Mouse (Mus musculus) gastrocnemius, adult 2 months (tissue): ENCODE measurements around the gene Piezo1. TPM values are rescaled to one million over a fixed set of nuclear protein-coding genes. Genes with fewer than 3 reads are reported as not detected.

Experiments used
- DNase-seq: peaks from one replicate; pipeline ENCODE4 v3.0.0; 2022
- H3K27ac ChIP-seq: fragments of 200-600 bp; 2 replicates; pipeline ENCODE4 v1.8.1; 2022; ENCODE audit warnings: mild to moderate bottlenecking
- H3K4me3 ChIP-seq: fragments of 200-600 bp; 2 replicates; pipeline ENCODE4 v1.8.1; 2022; ENCODE audit warnings: mild to moderate bottlenecking, moderate library complexity
- CTCF ChIP-seq: fragments of 200-600 bp; IDR thresholded peaks from 2 replicates; pipeline ENCODE4 v1.8.1; 2022; ENCODE audit warnings: antibody characterized with exemption, mild to moderate bottlenecking, moderate library complexity
- intact Hi-C: fragments of 180-260 bp; cut with DNase I; formaldehyde crosslinking; loops from one replicate; pipeline ENCODE4 v1.15.1; 2025
- total RNA-seq, 2 experiments: library from RNA; stranded (reverse); gene quantifications; 2 replicates each; pipeline ENCODE4 v1.2.3; 2021

Piezo1 gene
- total RNA-seq, 2 experiments from 2014 or later = 11.3 to 25.5 TPM

- TF ChIP-seq CTCF = no peak
- Histone ChIP-seq H3K27ac (no peak overlapping the region), H3K4me3 (no peak overlapping the region)
- intact Hi-C loops = no loop called here
- DNase-seq = no peak
Observed at GRCm38 (mm10) chr8:122469407-122469806, 81.7 kb downstream of the Piezo1 start.

- no peak overlapping the region for H3K27ac ChIP-seq
- TF ChIP-seq CTCF = no peak
- intact Hi-C loops = no loop called here
- no peak overlapping the region for H3K4me3 ChIP-seq
- no peak for DNase-seq
Observed at GRCm38 (mm10) chr8:122467816-122468215, 83.3 kb downstream of the Piezo1 start.

GRCm38 (mm10) chr8:122464985-122465384 is 86.1 kb downstream of the Piezo1 start:
- Histone ChIP-seq H3K4me3 (no peak overlapping the region), H3K27ac (no peak overlapping the region)
- no peak for DNase-seq
- TF ChIP-seq CTCF = no peak
- intact Hi-C loops = no loop called here

DNA sequence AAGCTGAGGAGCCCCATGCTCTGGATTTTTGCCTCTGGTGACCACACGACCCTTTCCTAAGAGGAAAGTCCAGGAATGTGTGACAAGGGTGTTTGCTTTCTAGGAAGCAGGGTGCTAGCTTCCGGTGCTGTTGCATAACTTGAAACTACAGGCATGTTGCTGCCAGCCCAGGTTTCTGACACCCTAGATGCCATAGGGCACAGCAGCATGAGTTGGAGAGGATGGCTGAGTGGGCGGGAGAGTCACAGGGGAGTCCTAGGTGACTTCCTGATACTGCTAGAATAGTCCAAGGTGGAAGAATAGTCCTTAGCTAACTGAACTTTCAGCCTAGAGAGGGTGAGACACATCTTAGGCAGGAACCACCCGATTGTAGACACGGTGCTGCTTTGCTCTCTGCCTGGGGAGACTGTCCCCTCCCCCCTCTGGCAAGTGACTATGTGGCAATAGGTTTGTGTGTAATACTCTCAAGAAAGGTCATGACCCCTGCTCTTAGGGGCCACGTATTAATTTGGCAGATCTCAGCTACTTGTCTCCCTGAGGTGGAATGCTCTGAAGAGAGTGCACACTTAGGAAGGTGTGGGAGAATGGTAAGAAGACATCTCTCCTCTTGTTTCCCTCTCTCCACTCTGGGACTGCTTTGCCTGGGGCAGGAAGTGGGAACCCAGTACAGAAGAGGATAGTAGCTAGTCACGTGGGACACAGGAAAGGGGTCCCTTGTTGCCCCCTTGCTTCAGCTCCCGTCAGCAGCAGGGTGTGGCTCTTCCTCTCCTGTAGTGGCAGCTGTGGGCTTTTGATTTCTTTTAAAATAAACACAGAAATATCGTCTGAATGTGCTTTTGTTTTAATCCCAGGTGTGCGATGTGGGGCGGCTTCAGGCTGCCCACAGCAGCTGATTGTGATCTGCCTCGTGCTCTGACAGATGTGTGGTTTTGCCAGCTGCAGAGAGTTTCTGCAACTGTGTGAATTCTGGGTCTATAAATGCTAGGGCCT is 87.2 kb downstream of the Piezo1 start:
- TF ChIP-seq CTCF = no peak
- Histone ChIP-seq H3K4me3 (no peak overlapping the region), H3K27ac (no peak overlapping the region)
- DNase-seq = no peak
- intact Hi-C loops = no loop called here

- DNase-seq = no peak
- intact Hi-C loops = no loop called here
- H3K27ac ChIP-seq = no peak overlapping the region
- TF ChIP-seq CTCF = no peak
- H3K4me3 ChIP-seq = no peak overlapping the region
Observed at GRCm38 (mm10) chr8:122462510-122462909, 88.6 kb downstream of the Piezo1 start.

DNA sequence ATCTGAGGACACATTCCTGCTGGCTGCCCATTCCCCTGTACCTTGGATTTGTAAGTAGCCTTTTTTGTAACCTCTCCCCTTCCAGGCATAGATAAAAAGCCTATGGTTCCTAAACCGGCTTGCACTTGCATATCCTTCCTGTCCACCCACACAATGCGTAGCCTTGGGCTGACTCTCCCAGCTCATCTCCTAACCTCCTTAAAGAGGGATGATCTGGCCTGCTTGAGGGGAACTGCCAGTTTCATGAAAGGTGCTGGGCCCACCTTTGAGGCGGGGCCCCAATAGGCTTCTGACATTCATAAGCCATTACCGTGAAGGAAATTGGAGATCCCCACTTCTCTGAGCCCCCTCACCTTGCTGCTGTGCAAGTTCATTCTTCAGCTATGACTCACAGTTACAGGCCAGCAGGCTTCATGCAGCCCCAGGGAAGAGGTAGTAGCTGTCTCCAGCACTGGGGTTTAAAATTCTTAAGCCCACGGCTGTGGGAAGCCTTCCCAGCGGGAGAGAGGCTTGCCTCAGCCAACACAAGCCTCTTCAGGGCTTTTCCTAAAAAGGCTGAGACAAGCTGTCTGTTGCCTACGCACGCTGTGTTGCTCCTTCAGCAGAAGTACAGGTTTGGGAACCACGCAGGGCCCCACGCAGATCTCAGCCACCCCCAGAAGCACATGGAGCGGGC is 89.5 kb downstream of the Piezo1 start:
- TF ChIP-seq CTCF = no peak
- Histone ChIP-seq H3K4me3 (no peak overlapping the region), H3K27ac (peak overlapping the region; percentile 89)
- intact Hi-C loops = no loop called here
- no peak for DNase-seq

DNA sequence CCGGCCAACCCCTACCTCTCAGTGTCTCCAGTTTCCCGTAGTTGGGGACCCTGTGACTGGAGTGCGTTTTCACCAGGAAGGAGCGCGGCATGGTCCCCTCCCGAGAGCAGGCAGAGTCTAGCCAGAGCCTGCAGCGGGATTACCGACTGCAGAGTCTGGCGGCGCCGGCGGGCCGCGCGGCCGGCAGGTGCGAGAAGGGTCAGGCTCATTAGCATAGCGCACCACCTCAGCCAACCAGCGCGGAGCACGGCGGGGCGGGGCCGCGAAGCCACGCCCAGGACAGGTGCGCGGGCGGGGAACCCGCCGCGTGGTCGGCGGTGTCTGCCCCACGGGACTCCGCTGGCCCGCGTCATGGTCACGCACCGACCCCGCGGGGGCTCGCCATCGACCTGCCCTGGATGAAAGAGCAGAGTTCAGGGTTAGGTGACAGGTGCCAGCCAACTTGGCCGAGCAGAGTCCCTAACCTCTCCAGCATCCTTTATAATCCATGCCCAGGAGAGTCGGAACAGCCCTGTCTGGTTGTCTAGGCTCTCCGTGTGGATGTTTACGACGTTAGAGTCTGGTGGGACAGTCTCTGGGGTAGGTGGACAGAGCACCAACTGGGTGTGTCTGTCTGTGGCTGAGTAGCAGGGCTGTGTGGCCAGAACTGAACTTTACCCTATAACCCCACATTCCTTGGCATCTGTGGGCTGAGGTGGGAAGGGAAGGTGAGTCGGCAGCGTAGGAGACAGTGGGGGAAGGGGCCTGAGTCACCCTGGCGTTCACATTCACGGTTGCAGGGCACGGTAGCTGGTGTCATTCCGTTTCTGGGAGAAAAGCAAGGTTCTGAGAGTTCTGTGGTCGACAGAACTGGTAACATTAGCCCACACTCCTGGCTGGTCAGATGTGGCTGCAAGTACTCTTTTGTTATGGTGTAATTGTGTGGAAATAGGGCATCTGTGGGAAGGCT is 90.3 kb downstream of the Piezo1 start, which contains the start of gene Snai3:
Gene Snai3, minus strand, starts transcription at position 210 of the 949 bp plus-strand sequence.
- peak; percentile 89 for DNase-seq
- peak within 1 kb of the TSS; percentile 89 for H3K27ac ChIP-seq
- H3K4me3 ChIP-seq = peak within 1 kb of the TSS; percentile 72
- intact Hi-C loops = no loop called here
- no peak for TF ChIP-seq CTCF

DNA sequence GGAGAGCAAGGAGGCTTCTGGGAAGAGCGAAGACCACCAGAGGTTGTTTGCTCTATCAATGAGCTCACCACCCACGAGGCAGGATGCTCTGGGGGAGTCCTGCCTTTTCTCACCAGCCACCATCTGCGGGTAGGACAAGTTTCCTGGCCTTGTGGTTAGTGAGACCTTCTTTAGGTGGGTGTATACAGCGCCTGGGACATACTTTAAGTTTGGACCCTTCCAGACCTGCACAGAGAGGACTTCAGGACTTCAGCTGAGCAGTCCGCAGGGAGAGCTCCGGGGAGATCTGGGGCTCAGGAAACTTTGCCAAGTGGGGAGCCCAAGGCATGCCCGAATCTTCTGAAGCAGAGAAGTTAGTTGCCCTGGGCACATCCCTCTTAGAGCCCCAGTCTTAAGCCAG is 91.1 kb downstream of the Piezo1 start:
- peak overlapping the region; percentile 72 for H3K4me3 ChIP-seq
- intact Hi-C loops = no loop called here
- no peak for DNase-seq
- peak overlapping the region; percentile 89 for H3K27ac ChIP-seq
- TF ChIP-seq CTCF = no peak

- peak; percentile 51 for TF ChIP-seq CTCF
- DNase-seq = peak; percentile 44
- H3K27ac ChIP-seq = peak overlapping the region; percentile 89
- intact Hi-C loops = no loop called here
- H3K4me3 ChIP-seq = peak overlapping the region; percentile 72
Observed at GRCm38 (mm10) chr8:122459218-122459900, 91.8 kb downstream of the Piezo1 start.

DNA sequence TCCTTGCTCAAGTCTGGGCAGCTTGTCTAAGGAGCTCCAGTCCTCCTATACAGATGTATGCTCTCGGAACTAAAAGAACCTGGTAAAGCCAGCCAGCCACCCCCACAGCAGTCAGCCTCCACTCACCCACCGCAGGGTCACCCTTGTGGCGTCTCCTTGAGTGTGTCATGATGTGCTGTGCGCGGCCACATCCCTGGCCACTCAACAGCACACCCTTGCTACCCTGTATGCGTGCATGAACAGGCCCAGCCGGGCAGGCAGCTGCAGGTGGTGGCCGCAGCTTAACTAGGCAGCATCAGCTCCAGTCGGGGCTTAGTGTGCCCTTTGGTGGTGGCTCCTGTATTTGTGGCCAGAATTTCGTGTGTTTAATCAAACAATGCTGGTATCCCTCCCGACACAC is 94.0 kb downstream of the Piezo1 start:
- H3K27ac ChIP-seq = no peak overlapping the region
- no peak for DNase-seq
- intact Hi-C loops = no loop called here
- no peak for TF ChIP-seq CTCF
- H3K4me3 ChIP-seq = no peak overlapping the region

- Histone ChIP-seq H3K27ac (no peak overlapping the region), H3K4me3 (no peak overlapping the region)
- DNase-seq = no peak
- TF ChIP-seq CTCF = no peak
- intact Hi-C loops = no loop called here
Observed at GRCm38 (mm10) chr8:122454409-122454808, 96.7 kb downstream of the Piezo1 start.

- TF ChIP-seq CTCF = no peak
- DNase-seq = peak; percentile 76
- no peak overlapping the region for H3K4me3 ChIP-seq
- intact Hi-C loops = no loop called here
- peak overlapping the region; percentile 90 for H3K27ac ChIP-seq
Observed at GRCm38 (mm10) chr8:122452154-122452553, 99.0 kb downstream of the Piezo1 start.
